Mouse (Mus musculus): ENCODE data around the gene Myh10. TPM values are rescaled to one million over a fixed set of nuclear protein-coding genes. Genes with fewer than 3 reads are reported as not detected.

The Myh10 gene
- 10 to 100 TPM; 68.5 to 69.7 TPM for total RNA-seq (2021)
- long read RNA-seq, experiment 1, full-length matches to known transcripts, result 7 of 12 reads
- long read RNA-seq, experiment 1, partial matches to known transcripts, result 3 of 12 reads
- long read RNA-seq, experiment 1, other reads (novel, unspliced or antisense), result 2 of 12 reads
- long read RNA-seq, experiment 2, full-length matches to known transcripts, result 17 of 40 reads
- long read RNA-seq, experiment 2, partial matches to known transcripts, result 19 of 40 reads
- long read RNA-seq, experiment 2, other reads (novel, unspliced or antisense), result 4 of 40 reads

DNA sequence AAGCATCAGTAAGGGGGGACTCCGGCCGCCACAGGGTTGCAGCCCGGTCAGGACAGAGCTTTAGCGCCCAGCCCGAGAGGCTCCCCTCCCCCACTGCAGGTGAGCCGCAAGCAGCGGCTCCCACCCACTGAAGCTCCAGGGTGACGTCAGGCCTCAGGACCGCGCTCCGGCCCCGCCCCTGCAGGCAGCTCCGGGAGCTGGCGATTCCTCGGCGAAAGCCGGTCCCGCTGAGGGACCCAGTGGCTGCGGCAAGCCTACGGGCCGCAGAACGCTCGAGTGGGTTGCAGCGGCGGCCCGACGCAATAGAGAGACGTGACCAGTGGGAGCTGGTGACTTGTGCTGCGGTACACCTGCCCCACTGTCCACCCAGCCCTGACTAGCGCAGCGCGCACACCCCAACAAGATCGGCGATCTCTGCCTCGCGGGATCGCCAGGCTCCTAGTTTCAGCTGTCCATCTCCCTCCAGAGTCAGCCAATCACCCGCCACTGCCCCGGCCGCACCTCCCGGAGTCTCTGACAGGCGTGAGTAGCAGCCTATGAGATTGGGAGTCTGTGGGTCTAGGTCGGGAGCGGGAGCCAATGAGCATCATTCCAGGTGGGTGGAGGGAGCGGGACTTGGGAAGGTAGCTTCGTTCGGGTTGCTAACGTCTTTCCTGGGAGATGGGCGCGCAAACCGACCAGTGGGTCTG, at the start of gene Myh10:
Gene Myh10, plus strand, starts transcription at position 239 of the 689 bp plus-strand sequence.
- DNase-seq (ENCODE audit: low spot score in 2 of 2), result peak; percentile 96 to 100

GRCm38 (mm10) chr11:68644781-68645180, 46.6 kb upstream of the Myh10 start:
- no peak for DNase-seq (ENCODE audit: low spot score in 2 of 2)

DNA sequence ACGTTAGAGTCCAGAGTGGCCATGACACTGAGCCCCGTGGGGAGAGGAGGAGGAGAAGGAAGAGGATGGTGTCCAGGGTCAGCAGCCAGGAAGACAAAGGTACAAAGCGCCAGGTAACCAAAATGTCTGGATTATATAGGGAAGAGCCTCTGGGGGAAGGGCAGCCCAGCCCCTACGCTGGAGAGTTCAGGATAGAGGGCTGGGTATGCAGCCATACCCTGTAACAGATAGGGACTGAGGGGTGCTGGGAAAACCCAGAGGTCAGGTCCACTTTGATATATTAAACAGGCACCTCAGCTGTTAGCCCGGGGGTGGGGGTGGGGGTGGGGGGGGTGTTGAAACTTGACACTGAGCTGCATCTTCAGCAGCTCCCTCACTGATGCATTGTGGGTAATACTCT, 43.6 kb upstream of the Myh10 start:
- DNase-seq (ENCODE audit: low spot score in 2 of 2), result no peak

- no peak for DNase-seq (ENCODE audit: low spot score in 2 of 2)
Measured at GRCm38 (mm10) chr11:68648385-68649148, 42.8 kb upstream of the Myh10 start.

GRCm38 (mm10) chr11:68651518-68651917, 39.8 kb upstream of the Myh10 start:
- no peak for DNase-seq (ENCODE audit: low spot score in 2 of 2)

- DNase-seq (ENCODE audit: low spot score in 2 of 2), result no peak
Measured at GRCm38 (mm10) chr11:68655524-68655923, 35.8 kb upstream of the Myh10 start.

GRCm38 (mm10) chr11:68656887-68657685, 34.3 kb upstream of the Myh10 start:
- no peak for DNase-seq (ENCODE audit: low spot score in 2 of 2)

GRCm38 (mm10) chr11:68657811-68658210, 33.5 kb upstream of the Myh10 start:
- DNase-seq (ENCODE audit: low spot score in 2 of 2), result peak in 1 of 2 experiments; percentile 50

DNA sequence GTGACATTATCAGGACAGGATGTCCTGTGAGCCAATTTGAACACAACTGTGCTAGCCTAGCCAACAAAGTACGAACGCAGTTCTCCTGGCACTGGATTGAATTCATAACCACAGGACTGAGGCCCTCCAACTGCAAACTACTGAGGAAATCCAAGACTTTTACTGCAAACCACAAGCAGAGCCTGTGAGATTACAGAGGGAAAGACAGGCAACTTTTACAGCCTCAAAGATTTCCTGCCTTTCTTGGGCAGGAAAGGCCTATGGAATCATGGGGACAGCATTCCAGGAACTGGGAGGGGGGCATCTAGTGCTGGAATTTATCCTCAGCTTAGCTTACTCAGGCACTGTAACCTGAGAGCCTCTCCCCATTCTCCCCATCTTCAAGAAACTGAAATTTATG, 26.0 kb upstream of the Myh10 start:
- DNase-seq (ENCODE audit: low spot score in 2 of 2), result no peak

DNA sequence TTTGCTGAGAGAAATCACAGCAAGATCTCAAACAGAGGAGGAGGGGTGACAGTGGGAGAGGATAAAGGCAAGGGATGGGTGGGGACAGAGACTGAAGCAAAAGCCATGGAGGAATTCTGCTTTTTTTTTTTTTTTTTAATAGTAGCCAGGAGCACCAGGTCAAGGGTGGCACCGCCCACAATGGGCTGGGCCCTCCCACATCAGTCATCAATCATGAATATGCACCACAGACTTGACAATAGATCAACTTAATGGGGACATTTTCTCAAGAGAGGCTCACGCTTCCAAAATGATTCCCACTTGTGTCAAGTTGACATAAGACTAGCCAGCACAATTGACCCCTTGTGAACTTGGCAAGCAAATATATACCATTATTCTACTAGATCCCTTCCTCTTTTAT, 25.1 kb upstream of the Myh10 start:
- DNase-seq (ENCODE audit: low spot score in 2 of 2), result no peak

GRCm38 (mm10) chr11:68672270-68672970, 18.9 kb upstream of the Myh10 start:
- DNase-seq (ENCODE audit: low spot score in 2 of 2), result no peak

- no peak for DNase-seq (ENCODE audit: low spot score in 2 of 2)
Measured at GRCm38 (mm10) chr11:68674071-68674470, 17.3 kb upstream of the Myh10 start.

DNA sequence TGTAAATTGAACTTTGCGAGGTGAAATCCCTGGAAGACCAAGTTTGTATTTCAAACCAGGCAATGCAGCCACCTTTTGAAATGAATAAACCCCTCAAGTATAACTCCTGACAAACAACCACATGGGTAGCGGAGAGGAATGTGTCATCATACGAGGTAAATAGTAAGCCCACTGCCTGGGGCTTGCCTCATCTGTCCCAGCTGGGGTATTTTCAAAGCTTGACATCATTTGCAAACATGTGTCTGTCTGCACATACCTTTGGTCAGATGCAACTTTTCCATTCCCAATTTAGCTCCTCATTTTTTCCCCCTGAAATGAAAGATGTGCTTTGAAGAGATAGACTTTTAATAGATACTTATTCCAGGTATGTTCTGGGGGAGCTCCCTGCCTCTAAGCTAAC, 16.7 kb upstream of the Myh10 start:
- no peak for DNase-seq (ENCODE audit: low spot score in 2 of 2)

GRCm38 (mm10) chr11:68675274-68675673, 16.1 kb upstream of the Myh10 start:
- DNase-seq (ENCODE audit: low spot score in 2 of 2), result no peak

- DNase-seq (ENCODE audit: low spot score in 2 of 2), result no peak
Measured at GRCm38 (mm10) chr11:68681254-68681839, 10.0 kb upstream of the Myh10 start.

DNA sequence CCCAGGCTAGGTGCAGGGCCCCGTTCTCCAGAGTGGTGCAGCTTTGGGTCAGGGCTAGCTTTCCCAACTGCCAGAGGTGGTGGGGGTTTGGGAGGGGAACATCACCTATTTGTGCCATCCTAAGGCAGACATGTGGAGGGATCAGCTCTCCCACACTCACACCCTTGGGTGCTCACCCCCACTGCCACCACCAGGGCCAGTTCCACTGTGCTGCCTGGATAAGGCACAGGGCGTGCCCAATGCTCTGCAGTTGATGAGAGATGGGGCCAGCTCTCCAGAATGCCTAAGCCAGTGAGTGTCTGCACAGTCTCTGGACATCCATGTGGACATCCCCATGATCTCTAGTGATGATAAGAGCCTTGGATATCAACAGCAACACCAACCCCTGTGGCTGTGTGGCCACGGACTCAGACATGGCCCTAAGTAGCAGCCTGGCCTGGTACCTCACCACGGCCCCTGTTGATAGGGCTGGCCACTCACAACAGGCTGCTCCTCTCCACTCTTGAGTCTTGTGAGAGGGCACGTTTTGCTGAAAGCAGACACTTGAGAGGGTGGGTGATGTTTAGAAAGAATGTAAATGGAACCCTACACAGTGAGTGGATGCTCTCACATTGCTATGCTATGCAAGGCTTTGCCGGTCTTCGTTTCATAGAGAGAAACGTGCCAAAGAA, 9.1 kb upstream of the Myh10 start:
- no peak for DNase-seq (ENCODE audit: low spot score in 2 of 2)

DNA sequence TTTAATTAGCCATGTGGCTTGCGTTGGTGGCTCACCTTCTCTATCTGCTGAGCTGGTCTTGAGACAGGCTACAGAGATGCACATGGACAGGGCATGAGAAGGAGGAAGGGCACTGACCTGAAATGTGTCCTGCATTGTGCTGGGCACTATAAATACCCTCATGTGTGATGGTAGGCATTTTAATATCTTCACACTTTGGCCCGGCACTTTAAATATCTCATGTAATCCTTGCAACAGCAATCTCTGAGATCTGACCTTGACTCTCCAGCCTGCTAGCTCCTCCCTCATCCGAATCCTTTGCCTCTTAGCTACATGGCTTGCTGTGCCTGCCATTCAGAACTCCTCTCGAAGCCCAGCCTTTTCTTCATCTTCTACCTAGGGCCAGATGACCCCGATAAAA, 5.4 kb upstream of the Myh10 start:
- no peak for DNase-seq (ENCODE audit: low spot score in 2 of 2)

- DNase-seq (ENCODE audit: low spot score in 2 of 2), result no peak
Measured at GRCm38 (mm10) chr11:68689304-68689703, 2.1 kb upstream of the Myh10 start.

DNA sequence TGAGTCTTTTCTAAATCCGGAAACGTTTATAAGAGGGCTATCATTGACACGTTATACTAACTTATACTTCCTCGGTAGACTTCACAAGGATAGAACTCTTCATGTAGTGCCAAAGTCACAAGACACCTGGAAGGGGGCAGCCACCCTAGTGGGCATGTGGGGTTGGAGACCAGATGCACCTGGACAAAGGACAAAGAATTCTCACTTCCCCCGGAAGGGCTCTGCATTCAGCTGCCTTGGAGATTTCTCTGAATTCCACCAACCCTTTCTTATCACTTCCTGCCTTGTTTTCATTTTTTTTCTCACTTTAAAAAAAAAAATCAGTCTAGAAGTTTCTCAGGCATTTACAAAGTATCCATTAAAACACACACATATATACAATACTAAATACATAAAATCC, 894 bp upstream of the Myh10 start:
- no peak for DNase-seq (ENCODE audit: low spot score in 2 of 2)
